Mouse (Mus musculus): ENCODE results near the gene Retnla.

The Retnla gene

DNA sequence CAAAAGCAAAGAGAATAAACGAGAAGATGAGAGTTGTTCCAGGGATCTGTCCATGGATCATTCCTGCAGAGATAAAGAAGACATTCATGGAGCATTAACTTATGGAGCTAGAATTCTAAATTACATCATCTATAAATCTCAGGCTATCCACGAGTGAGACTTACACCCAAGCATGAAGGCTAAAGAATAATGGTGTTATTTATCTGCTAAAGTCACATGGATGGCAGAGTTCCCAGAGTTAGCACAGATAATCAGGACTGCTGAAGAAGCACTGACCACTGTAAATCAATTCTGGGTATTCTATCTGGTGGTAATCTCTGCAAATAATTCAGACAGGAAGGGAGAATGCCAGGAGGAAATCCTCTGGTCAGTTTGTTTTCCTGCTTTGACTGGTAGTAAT lies 48.4 kb downstream of the Retnla start:
- ATAC-seq (ENCODE audit: insufficient number of reproducible peaks, low FRiP score, low TSS enrichment): no peak

Data from cerebellum, adult (tissue).